17 mouse cellular contexts compared by ENCODE assay signal in genomic region chr2:120256259-120256658, GRCm38 (mm10).
"Had no signal": no experiment of that assay in that cellular context is flagged by ENCODE, and none has a peak within 500 bp of the region (broad histone marks: within the 10 kb centered on the region; RNA-seq: fewer than 3 reads in every experiment).

No protein-coding gene starts in this region.

- ATAC-seq: liver, embryonic 12.5 days; liver, postnatal 0 days; lung, postnatal 0 days; midbrain, embryonic 13.5 days; midbrain, embryonic 15.5 days; midbrain, embryonic 16.5 days had no signal

- DNase-seq: left cerebral cortex, postnatal 4 days; liver; liver, embryonic 13.5 days; liver, postnatal 0 days; lung, adult 18-20 months; lung, adult 2 months; lung, embryonic 14.5 days; lung, postnatal 10 days; lung, postnatal 14 days; lung, postnatal 36 days; lung, postnatal 4 days; midbrain, embryonic 14.5 days had no signal
